Mouse (Mus musculus) spleen, adult 12 weeks (tissue): ENCODE results near the gene Aco1.

Source experiments
- DNase-seq: peaks from one replicate; pipeline ENCODE4 v3.0.0; 2022; ENCODE audit warnings: low spot score

Aco1 gene

GRCm38 (mm10) chr4:40157500-40158223 lies 14.8 kb downstream of the Aco1 start:
- DNase-seq, result no peak

- DNase-seq, result no peak
Measured at GRCm38 (mm10) chr4:40158224-40158540, 15.3 kb downstream of the Aco1 start.

- no peak for DNase-seq
Measured at GRCm38 (mm10) chr4:40160591-40161434, 17.9 kb downstream of the Aco1 start.

GRCm38 (mm10) chr4:40163646-40164045 lies 20.8 kb downstream of the Aco1 start:
- no peak for DNase-seq

DNA sequence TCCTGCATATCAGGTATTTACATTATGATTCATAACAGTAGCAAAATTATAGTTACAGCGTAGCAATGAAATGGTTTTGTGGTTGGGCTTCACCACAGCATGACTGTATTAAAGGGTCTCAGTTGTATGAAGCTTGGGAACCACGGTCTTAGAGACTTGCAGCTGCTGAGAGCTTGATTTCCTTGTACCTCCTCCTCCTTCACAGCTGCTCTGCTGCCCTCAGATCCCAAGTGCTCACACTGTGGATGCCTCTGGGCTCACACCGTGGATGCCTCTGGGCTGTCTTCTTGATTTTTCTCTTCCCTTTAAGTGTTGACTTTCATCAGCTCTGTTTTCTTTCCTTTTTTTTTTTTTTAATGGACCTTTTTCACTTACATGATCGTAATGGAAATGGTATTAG lies 28.6 kb downstream of the Aco1 start:
- DNase-seq, result no peak

GRCm38 (mm10) chr4:40172336-40172735 lies 29.5 kb downstream of the Aco1 start:
- no peak for DNase-seq

GRCm38 (mm10) chr4:40174321-40174720 lies 31.4 kb downstream of the Aco1 start:
- no peak for DNase-seq

DNA sequence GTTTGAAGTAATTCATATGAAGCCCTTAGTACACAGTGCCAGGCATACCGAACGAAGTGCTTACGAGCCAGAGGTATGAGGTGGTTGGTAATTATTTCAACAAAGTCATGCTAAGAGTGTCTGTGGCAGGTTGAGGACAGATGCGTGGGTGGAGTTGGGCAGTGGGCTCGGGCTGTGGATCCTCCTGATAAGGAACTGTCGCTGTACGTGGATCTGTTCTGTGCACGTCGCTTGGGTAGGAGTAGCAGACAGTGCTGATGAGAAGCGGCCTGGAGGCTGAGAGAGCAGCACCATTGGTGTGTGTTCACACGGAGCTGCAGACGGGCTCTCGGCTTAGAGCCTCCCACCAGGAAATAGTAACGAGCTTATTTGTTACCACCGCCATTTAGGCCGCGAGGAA lies 35.7 kb downstream of the Aco1 start:
- no peak for DNase-seq

DNA sequence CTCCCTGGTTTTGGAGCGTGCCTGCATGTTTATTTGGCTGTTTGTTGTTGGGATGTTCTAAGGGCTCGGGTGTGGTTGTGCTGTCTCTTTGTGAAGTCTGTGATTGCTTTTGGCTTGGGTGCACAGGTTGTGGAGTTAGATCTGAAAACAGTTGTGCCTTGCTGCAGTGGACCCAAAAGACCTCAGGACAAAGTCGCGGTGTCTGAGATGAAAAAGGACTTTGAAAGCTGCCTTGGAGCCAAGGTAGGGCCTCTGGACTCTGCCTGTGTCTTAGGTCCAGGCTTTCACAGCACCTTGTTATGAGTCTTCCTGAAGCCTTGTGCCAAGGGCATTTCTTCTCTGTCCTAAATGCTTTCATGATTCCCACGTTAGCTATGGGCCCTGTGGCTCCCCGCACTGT lies 37.2 kb downstream of the Aco1 start:
- DNase-seq, result no peak

GRCm38 (mm10) chr4:40181681-40182080 lies 38.8 kb downstream of the Aco1 start:
- no peak for DNase-seq

GRCm38 (mm10) chr4:40182651-40183320 lies 39.9 kb downstream of the Aco1 start:
- peak; percentile 28 for DNase-seq

- DNase-seq, result no peak
Measured at GRCm38 (mm10) chr4:40183781-40184180, 40.9 kb downstream of the Aco1 start.

GRCm38 (mm10) chr4:40184470-40184869 lies 41.6 kb downstream of the Aco1 start:
- DNase-seq, result no peak

DNA sequence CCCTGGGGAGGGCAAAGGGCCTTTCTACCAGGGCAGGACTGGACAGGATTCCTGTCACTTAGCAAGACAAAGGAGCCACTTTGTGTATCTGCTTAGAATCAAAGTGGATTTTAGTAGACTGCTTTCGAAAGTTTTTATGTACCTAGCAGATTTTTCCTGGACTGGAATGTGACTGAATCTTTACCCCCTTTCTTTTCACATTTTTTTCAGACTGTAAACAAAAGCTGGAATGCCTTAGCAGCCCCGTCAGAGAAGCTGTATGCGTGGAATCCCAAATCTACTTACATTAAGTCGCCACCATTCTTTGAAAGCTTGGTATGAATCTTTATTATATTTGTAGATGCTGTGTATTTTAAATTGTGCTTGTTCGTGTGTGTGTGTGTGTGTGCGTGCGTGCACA lies 45.1 kb downstream of the Aco1 start:
- no peak for DNase-seq

DNA sequence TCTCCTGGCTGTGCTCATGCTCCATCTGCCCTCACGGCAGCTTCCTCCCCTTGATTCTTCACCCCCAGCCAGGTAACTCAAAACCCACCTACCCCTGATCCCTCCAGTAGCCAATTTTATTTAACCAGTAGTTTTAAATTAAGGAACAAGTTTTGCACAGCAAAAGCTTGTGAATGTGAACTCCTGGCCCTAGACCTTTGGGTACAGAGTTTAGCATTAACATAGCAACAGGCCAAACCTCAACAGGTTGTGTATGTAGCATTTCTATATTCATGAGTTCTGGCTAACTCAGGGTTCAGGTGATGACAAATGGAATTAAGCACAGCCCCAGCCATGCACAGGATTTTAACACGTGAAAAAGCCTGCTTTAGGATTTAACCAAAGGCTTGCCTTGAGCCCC lies 49.4 kb downstream of the Aco1 start:
- DNase-seq, result no peak

GRCm38 (mm10) chr4:40193461-40193860 lies 50.6 kb downstream of the Aco1 start:
- no peak for DNase-seq

DNA sequence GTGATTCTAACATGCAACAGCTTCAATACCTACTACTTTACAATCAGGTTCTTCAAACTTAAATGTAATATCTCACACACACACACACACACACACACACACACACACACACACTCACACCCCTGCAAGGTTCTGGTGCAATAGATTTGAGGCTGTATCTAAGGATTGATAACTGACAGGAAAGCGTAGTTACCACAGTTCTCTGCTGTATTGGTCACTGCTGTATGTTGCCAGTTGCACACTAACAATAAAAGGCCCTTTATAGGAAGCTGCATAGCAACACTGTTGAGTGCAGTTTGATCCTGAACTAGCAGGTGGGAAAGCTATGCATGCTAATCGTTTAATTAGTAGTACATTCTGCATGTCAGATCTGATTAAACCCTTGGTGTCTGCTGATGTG lies 52.5 kb downstream of the Aco1 start:
- DNase-seq, result no peak

DNA sequence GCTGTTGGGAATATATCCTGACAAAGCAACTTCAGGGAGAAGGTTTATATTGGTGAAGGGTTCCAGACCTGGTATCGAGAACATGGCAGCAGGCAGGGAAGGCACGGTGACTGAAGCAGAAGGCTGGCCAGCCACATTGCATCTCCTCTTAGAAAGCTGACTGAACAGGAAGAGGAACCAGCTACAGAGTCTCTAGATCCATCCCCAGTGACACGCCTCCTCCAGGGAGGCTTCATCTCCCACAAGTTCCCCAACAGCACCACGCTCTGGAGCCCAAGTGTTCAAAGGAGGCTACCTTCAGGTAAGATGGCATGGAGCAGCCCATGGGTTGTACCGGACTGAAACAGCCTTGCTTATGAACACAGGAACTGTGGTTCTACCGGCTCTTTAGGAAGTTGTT lies 59.3 kb downstream of the Aco1 start:
- no peak for DNase-seq

DNA sequence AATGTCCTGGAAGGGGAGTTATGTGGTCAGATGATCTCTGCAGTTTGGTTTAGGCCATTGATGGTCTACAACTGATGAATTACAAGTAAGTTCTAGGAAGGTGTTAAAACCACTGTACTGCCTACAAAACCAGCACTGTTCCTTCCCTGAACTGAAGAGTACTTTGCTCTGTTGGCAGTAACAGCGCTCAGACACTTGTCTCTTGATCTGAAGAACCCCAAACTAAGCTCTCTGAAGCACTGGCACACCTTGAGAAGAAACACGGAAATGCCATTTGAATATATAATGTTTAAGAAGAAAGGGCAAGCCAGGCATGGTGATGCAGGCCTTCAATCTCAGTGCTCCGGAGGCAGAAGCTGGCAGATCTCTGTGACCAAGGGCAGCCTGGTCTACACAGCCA lies 61.5 kb downstream of the Aco1 start:
- DNase-seq, result no peak

- DNase-seq, result no peak
Measured at GRCm38 (mm10) chr4:40205231-40205903, 62.5 kb downstream of the Aco1 start.

- no peak for DNase-seq
Measured at GRCm38 (mm10) chr4:40207701-40208100, 64.8 kb downstream of the Aco1 start.

DNA sequence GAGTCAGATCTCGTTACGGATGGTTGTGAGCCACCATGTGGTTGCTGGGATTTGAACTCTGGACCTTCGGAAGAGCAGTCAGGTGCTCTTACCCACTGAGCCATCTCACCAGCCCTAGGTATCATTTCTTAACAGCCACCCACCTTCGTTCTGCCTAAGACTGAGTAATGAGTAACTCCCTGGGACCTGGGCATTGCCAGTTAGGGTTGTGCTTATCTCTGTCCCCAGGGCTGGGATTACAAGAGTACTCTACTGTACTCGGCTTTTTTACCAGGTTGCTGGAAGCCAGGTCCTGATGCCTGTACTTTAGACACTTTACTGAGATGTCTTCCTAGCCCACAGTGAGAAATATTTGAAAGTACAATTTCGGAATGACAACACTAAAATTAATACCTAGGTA lies 69.3 kb downstream of the Aco1 start:
- no peak for DNase-seq

- no peak for DNase-seq
Measured at GRCm38 (mm10) chr4:40217910-40218309, 75.0 kb downstream of the Aco1 start.
